Mouse (Mus musculus): Measurements from ENCODE around the gene Gm14326.
"Not testable (repeated sequence)": the region's sequence is repeated elsewhere in the genome, so short reads cannot be mapped to it uniquely, and the experiment has no call there.

Gene Gm14326

GRCm38 (mm10) chr2:177957145-177957544 lies at the start of gene Gm14326:
TSS of gene Gm14326 (minus strand) at chr2:177957297.
- peak; percentile 38 to 48 for DNase-seq (ENCODE audit: low read depth in 2 of 2, low spot score in 2 of 2)

GRCm38 (mm10) chr2:177974814-177975213 lies 17.7 kb upstream of the Gm14326 start:
- not testable (repeated sequence) for DNase-seq (ENCODE audit: low read depth in 2 of 2, low spot score in 2 of 2)

GRCm38 (mm10) chr2:177956734-177957133 lies 363 bp downstream of the Gm14326 start:
- not testable (repeated sequence) for DNase-seq (ENCODE audit: low read depth in 2 of 2, low spot score in 2 of 2)

GRCm38 (mm10) chr2:177925563-177926103 lies 31.5 kb downstream of the Gm14326 start, which contains the start of gene Zfp972:
TSS of gene Zfp972 (minus strand) at chr2:177925613.
- not testable (repeated sequence) for DNase-seq (ENCODE audit: low read depth in 2 of 2, low spot score in 2 of 2)

GRCm38 (mm10) chr2:177903276-177903675 lies 53.8 kb downstream of the Gm14326 start:
- not testable (repeated sequence) for DNase-seq (ENCODE audit: low read depth in 2 of 2, low spot score in 2 of 2)

GRCm38 (mm10) chr2:177898171-177898570 lies 58.9 kb downstream of the Gm14326 start:
- DNase-seq (ENCODE audit: low read depth in 2 of 2, low spot score in 2 of 2): not testable (repeated sequence)

- DNase-seq (ENCODE audit: low read depth in 2 of 2, low spot score in 2 of 2): not testable (repeated sequence)
Observed at GRCm38 (mm10) chr2:177897046-177897578, 60.0 kb downstream of the Gm14326 start, which contains the start of gene Gm14327. TSS of gene Gm14327 (plus strand) at chr2:177897096.

- not testable (repeated sequence) for DNase-seq (ENCODE audit: low read depth in 2 of 2, low spot score in 2 of 2)
Observed at GRCm38 (mm10) chr2:177887743-177888142, 69.4 kb downstream of the Gm14326 start.
